Mouse (Mus musculus): ENCODE results near the gene H2-Ob.

- TF ChIP-seq CTCF (IDR thresholded peaks at IDR 0.05; ENCODE audit: control insufficient read depth, insufficient read depth, insufficient read length) (no peak), CEBPB (IDR thresholded peaks at IDR 0.05; ENCODE audit: low read depth) (no peak), MYOG (IDR thresholded peaks at IDR 0.05; ENCODE audit: control insufficient read depth, extremely low read depth, insufficient read length) (no peak), USF1 (IDR thresholded peaks at IDR 0.05; ENCODE audit: low read depth) (no peak)
These were observed 10.1 kb downstream of the H2-Ob start for GRCm38 (mm10) chr17:34248764-34249163.
